Mouse (Mus musculus) urinary bladder, adult 18-20 months (tissue): ENCODE data around the gene Celsr1.
"Not testable (repeated sequence)": the region's sequence is repeated elsewhere in the genome, so short reads cannot be mapped to it uniquely, and the experiment has no call there.

Experiments
- DNase-seq, 2 experiments: peaks; one replicate each; pipeline ENCODE4 v3.0.0; 2022; ENCODE audit warnings: low spot score in 2 of 2, mixed read lengths in 2 of 2

Celsr1 gene

DNA sequence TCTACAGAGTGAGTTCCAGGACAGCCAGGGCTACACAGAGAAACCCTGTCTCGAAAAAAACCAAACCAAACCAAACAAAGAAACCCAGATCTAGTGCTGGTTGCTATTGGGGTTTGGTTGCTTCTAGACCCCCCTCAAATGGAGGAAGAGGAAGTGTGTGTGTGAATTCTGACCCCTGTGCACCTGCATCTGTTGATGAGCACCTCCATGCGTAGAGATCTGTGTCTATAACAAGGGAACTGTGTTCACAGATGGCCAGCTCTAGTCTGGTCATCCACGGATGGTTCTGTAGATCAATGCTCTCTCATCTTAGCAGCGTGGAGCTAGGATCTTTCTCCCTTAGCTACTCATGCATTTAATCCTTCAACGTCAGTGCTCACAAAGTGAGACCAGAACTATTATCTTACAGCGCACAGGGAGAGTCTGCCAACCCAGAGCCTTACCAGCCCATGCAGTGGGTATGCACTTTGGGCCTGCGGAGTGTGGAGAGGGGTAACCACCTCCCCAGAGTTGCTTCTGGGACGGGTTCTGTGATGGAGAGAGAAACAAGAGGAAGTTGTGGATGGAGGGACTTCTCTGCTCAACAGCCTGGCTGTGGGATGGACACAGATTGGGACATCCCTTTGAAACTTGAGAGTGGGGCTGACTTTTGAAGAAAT lies 30.7 kb upstream of the Celsr1 start:
- DNase-seq = no peak

DNA sequence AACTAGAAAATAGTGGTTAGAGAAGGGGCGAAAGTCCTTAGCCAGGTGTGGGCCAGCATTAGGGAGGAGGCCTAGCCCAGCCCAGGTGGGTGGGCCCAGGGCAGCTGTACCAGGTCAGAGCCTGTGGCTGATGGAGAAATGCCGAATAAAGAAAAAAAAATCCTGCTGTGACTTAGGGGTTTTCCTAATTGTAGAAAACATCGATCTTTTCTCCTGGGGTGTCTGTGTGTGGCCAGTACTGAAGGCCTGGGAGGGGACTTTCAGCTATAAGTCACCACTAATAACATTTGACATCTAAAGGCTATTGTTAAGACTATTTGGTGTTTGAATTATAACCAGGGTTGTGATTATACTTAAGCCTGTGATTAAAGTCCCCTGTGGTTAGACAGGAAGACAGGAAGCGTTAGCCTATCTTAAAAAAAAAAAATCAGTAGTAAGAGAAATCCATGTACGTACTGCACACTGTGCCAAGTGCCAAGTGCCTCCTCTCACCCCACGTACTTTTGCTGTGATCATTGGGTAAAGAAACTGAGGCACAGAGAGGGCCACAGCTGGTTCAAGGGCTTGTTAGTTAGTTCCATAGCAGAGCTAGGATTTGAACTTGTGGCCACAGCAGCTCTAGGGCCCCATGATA lies 28.4 kb upstream of the Celsr1 start:
- no peak for DNase-seq

DNA sequence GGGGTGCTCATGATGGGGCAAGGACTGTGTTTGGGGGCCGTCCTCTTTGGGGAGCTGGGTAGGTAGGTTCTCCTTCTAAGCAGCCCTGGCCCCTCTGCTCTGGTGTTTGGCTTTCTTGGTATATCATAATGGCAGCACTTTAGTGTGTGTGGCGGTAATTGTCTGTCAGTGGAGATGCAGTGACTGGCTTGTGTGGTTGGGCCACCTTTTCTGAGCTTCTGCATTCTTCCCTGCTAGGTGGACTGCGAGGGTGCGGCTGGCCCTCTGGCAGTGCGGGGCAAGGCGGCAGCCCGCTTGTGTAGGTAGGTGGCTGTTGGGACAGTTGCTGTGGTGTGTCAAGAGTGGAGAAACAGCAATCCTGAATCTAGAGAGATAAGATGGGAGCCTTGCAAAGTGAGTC lies 27.6 kb upstream of the Celsr1 start:
- DNase-seq = no peak

DNA sequence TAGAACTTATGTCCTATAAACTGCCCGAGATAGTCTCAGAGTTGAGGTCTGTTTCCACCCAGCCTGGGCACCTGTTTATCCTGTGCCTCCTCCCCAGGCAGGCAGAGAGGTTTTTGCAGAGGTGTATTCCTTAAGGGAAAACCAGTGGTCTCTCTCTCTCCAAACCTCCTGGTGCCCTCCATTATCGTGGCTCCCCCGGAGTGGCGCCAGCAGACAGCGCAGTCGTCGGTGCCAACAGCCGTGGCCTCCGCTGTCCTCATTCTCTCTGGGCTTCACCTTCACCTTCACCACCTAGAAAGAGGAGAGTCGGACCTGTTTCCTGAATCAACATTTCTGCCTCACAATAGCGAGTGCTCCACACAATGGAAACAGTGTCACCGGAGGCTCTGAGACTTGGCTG lies 27.0 kb upstream of the Celsr1 start:
- no peak for DNase-seq

DNA sequence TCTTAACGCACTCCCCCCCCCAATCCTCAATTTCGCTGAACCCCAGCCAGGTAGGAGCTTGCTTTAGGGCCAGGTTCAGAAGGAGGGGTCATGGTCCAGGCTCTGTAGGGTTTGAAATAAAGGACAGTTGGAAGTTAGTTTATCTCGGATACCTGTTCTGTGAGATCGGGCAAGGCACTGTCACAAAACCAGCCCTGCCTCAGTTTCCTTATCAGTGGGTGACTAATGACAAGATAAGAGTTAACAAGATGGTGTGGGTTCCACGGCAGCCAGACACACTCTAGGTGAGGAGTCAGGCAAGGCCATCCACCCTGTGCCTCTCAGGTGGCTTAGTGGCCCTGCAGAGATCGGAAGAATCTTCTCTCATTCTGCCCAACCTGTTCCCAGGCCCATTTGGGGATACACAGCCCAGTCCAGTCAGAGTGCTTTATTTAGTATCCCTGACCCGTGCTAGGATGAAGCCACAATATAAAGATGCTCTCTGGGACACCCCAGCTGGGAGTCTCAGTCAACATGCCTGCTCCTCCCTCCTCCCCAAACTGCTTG lies 26.3 kb upstream of the Celsr1 start:
- DNase-seq = no peak

DNA sequence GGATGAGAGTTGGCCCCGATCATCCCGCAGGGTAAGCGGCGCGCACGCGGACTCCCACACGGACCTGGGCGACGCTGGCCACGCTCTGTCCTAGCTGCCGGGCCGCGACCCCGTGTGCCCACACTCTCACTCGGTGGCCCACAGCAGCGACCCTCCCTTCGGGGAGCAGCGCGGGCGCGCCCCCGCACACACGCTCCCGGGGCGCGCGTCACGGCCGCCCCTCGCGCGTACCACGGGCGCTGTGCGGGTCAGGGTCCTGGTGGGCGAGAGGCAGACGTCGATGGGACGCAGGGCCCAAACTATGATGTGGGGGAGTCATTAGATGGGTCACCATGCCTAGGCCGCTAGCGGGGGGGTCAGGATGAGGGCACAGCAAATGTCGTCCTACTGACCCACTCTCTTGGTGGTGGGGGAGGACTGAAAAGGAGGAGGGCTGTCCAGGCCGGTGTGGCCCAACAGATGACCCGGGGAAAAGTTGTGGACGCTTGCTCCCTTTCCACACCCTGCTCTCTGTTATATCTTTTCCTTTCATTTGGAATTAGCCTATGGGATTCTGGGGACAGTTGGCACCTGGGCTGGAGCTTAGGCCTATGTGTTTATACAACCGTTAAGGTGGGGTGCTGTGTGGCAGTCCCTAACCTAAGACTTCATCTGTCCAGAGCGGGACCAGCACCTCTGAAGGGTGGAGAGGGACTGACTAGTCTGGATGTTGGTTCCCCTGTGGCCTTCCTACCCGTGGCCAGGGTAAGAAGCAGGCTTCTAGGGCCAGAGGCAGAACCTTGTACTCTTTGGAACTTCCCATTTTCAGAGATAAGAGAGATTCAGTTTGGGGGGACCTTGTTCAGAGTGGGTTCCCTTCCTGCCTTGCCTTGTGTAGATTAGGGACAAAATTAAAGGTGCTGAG lies 25.6 kb upstream of the Celsr1 start:
- no peak for DNase-seq

DNA sequence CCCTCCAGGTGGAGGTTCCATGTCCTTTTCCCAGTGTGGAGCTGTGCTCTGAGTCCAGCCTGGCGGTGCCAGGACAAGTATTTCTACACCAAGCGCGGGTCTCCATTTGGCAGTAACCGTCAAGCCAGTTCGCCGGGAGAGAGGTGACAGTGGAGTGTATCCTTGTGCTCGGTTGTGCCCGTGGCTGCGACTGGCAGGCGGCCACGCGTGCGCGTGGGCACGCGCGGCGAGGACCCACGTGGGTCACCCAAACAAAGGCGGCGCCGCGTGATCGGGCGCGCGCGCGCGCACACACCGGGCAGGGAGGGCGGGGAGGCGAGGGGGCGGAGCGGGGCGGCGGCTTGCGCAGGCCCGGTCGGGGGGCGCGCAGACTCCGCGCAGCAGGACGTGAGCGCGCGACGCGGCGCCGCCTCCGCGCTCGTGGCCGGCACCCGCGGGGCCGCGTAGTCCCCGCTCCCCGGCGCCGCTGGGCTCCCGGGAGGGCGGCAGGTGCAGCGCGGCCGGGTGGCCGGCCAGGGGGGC lies 24.9 kb upstream of the Celsr1 start:
- peak; percentile 59 to 61 for DNase-seq

DNA sequence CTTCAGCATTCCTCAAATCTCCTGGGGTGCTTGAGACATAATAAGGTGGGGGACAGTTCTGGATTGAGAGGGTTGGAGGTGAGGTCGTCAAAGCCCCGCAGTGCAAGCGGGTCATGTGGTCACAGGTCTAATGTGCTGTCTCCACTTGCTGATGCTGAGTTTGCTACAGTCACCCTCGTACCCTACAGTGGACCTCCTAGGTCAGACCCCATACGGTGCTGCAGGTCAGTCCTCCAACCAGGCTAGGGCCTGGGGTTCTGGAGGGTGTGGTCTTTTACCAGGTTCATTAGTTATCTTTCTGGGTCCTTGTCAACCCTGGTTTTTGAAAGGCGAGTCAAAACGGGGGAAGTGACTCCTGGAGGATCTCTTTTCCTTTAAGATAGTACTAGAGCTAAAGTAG lies 24.3 kb upstream of the Celsr1 start:
- no peak for DNase-seq

DNA sequence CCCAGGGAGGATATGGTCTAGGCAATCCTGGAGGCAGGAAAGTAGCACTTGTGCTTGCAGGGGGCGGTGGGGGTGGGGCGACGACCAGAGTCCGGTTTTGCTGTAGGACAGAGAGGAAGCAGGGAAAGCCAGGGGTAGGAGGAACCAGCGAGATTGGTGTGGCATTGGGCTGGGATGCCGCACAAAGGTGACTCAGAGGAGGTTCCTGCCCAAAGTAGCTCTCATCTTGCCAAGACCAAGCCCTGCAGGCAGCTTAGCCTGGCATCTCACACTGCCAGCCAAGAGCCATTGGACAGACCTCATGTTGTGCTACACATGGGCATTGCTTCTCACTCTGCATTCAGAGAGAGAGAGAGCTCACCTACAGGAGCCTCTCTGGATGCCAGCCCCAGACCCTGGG lies 23.8 kb upstream of the Celsr1 start, which contains the start of gene Gramd4:
TSS of gene Gramd4 (plus strand) at position 283 of the 400 bp plus-strand sequence.
- no peak for DNase-seq

DNA sequence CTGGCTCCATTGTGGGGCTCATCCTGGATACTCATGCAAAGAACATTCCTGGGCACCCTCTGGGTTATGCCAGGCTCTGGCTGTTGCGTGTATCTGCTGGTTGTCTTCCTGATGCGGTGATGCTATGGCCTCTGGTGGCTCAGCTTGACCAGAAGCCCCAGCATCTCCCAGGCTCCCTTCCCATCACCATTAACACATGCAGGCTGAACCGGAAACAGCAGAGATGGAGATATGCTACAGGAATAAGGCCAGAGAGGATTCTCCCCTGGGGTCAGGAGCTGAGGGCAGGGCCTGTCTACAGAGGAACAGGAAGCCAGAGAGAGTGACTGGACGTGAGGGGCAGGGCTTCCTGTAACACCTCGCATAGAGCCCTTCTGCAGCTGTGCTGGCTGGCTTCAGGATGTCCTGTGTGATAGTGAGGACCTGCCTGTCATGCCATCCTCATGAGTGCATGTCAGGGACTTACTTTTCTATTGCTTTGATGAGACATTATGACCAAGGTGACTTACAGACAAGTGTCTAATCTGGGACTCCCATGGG lies 22.7 kb upstream of the Celsr1 start:
- no peak for DNase-seq

DNA sequence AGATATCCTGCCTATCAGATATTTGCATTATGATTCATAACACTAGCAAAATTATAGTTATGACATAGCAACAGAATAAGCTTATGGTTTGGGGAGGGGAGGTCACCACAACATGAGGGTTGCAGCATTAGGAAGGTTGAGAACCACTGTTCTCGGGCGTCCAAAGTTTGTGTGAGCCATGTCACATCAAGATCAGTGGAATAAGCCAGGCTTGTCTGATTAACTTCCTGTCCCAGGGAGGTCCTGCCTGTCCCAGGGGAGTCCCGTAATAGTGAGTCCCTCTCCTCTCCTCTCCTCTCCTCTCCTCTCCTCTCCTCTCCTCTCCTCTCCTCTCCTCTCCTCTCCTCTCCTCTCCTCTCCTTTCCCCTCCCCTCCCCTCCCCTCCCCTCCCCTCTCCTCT lies 21.3 kb upstream of the Celsr1 start:
- not testable (repeated sequence) for DNase-seq

DNA sequence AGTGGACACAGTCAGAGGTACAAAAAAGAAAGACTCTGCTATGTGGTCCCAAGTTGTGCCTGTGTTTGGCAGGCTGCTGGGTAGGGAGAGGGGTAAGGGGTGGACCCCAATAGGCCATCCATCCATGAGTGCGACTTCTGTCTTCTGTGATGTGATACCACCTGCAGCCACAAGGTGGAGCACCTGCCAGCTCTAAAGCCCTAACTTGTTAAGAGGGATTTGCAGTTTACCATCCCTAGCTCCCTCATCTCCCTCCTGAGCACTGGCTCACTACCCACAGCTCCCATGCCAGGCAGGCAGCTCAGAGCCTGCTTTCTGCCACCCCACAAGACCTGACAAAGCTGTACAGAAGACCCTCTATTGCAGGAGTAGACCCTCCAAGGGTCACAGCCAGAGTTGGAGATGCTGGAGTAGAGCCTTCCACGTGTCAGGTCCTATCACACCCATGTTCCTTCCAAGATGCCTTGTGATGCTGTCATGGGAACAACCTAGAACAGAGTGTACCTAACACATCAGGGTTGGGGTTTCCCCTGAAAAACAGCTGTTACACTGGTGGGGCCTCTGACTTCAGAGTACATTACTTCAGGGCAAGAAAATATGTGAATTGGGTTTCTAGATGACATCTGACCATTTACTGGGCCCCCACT lies 20.4 kb upstream of the Celsr1 start:
- DNase-seq = peak; percentile 59 to 74

DNA sequence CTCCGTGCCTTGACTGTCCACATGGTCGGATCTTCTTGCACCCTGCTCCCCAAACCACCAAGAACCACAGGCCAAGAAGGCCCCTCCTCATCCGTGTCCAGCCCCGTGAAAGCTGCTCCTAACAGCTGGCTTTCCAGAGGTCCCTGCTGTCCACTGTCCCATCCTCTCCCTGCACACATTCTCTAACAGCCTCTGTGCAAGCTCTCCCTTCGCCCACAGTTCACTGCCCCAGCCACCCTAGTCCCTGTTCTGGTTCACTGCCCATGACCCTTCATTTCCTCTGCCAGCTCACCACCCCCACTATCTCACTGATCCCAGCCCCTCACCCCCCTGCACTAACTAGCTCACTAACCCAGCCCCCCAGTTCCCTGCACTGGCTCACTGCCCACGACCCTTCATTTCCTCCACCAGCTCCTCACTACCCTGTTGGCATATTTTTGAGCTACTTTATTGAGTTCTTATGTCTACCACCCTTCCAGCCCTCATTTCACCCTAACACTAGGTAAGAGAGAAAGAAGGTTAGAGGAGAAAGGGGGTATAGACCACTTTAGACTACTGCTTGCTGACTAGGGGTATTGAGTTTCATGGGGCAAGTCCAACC lies 18.4 kb upstream of the Celsr1 start:
- no peak for DNase-seq

DNA sequence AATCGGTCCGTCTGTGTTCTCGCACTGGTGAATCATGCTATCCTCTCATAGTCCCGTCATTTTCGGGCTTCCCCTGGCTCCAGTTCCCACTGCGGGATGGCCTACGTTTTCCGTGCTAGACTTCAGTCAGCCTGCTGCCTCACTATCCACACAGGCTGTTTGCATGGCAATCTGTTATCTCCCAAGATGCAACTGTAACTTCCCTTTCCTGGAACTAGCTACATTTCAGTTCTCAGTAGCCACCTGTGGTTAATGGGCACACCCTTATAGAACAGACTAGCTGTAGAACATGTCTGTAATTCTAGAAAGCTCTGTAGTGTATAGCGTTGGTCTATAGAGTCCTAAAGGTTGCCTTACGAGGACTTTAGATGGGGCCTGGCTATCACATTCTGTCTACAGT lies 17.6 kb upstream of the Celsr1 start:
- DNase-seq = no peak

DNA sequence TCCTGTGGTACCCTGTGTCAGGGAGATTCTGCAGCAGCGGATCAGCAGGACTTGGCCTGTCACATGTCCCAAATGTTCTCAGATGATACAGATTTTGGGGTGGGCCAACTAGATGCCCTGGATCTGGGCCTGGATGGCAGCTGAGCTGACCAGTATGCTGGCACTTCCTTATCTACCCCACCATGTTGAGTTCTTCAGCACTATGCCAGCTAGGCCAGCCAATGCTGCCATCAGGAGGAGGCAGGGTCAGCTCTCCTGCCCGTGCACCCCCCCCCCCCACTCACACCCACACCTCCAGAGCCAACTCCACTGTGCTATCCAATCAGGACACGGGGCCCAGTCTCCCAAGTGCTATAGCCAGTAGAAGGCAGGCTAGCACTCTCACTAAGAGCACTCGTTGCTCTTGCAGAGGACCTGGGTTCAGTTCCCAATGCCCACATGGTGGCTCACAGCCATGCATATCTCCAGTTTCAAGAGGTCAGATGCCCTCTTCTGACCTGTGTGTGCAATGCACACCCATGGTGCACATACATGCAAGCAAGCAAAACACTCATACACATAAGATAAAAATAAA lies 16.7 kb upstream of the Celsr1 start:
- no peak for DNase-seq

DNA sequence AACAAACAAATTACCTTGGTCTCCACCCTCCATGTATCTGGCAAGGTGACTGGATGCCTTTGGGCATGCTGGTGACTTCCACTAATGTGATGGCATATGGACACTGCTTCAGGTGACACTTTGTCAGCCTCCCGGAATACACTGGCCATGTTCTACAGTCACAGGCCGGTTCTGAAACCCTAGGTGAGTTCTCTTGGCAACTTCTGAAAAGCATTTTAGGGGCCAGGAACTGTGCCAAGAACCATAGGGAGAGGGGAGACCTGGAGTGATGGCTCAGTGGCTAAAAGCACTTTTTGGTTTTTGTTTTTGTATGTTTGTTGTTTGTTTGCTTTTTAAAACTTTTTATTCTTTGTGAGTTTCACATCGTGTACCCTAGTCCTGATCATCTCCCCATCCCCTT lies 15.9 kb upstream of the Celsr1 start:
- no peak for DNase-seq

DNA sequence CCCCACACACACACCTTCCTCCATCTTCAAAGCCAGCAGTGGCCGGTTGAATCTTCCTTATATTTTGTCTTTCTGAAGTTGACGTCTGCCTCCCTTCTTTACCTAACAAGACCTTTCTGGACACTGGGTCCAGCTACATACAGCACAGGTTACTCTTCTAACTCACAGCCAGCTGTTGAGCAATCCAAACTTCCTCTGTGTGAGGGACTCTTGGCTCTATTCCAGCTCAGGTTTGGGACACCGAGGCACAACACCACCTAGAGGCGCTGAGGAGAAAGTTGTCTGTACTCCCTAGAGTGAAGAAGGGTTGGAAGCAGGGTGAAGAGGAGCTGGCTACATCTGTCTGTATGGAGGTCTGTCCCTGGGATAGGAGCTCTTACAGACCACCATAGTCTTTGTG lies 8.8 kb upstream of the Celsr1 start:
- DNase-seq = no peak

DNA sequence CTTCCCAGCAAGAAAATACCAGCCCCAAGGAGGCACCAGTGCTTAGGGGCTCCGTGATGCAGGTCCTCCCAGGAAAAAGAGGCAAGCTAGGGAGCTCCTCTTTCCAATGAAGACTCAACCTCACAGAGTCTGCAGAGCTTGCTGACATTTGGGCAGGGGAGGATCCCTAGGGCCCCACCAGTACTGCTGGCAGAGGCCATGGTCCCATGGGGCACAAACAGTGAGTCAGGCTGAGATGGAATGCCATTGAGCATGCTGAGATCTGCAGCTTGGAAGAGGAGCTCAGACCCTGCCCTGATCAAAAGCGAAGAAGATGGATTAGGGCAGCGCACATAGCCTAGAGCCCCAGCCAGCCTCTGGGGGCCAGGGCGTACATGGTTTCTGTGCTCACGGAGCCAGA lies 7.8 kb upstream of the Celsr1 start:
- no peak for DNase-seq

DNA sequence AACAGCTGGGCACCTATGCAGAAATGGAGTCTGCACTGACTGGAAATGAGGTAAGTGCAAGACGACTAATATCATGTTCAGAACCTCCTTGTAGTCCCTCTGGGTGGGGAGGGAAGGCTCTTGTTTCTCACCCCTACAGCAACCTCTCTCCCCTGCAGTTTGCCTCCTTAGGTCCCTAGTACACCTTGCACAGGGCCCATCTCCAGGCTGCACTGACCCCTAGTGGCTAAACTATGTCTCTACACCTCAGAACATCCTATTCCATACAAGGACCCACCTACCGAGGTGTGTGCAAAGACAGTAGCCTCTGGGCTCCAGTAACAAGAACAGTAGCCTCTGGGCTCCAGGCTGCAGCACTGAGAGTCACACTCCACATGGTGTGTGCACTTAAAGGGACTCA lies 5.2 kb upstream of the Celsr1 start:
- peak; percentile 52 to 57 for DNase-seq

DNA sequence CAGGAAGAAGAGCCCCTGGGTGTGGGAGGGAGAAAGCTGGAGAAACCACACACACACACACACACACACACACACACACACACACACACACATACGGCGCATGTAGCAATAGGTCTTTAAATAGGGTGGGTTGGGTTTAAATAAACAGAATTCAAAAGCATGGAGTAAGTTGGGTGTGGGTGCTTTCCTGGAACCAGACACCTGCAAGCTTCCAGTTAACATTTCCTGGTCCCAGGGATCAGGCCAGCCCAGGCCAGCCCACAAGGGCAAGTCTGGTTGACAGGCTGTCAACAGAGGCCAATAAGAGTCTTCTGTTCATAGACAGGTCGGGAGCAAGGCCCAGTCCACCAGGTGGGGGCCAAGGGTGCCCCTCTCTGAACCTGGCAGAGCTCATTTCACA lies 2.3 kb upstream of the Celsr1 start:
- DNase-seq = no peak
